In the genomic region with DNA sequence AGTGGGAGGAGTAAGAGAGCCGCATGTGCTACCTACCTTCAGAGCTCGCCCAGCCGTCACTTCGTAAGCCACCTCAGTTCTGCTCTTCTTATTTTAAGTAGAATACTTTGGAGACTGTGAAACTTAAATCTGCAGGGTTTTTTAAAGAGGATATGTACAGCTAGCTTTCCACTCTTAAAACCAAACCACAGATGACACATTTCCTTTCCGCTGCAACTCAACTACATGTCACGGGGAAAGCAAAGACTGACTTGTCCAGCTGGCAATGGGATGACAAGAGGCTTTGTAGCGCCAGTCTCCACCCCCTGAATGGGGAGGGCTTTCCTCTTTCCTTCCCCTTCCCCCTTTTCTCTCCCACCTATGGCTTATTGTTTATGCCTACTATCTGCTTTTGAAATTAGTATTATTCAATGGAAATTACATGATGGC, we compare ENCODE assay signal across 8 mouse cellular contexts. TPM values are rescaled to one million over a fixed set of nuclear protein-coding genes. Genes with fewer than 3 reads are reported as not detected.
A peak's percentile ranks its signal among the peaks of the same experiment; 100 is the strongest.
DNase-seq lines count a peak whose midpoint lies in the region.
"Had no signal": no experiment of that assay in that cellular context is flagged by ENCODE, and none has a peak within 500 bp of the region (broad histone marks: within the 10 kb centered on the region; RNA-seq: fewer than 3 reads in every experiment).

Gene Evi2 (minus strand): TSS at position 257 of the 429 bp plus-strand sequence.
Gene Evi2a (minus strand): TSS at position 277 of the 429 bp plus-strand sequence.

- no peaks in the 10 kb centered on the region for H3K4me1 ChIP-seq in hindbrain, embryonic 10.5 days (replicated peaks)

- 88% methylated on average over 7 of the region's 7 CpGs for WGBS in hindbrain, embryonic 10.5 days

- DNase-seq in 3134 (ENCODE audit: extremely low read depth, insufficient read length, low spot score) = peak; percentile 64
- DNase-seq in A20 (ENCODE audit: low read depth, low spot score) = peak; percentile 68
- DNase-seq in heart, adult 8-10 months (ENCODE audit: low spot score) = peak; percentile 65
- DNase-seq in lung, postnatal 10 days = peak; percentile 38
- DNase-seq in cerebellum, postnatal 36 days = no peak
- DNase-seq in hindbrain, embryonic 10.5 days (ENCODE audit: low spot score) = no peak
- no peak for DNase-seq in adrenal gland, postnatal 25 days

- H3K27me3 ChIP-seq in hindbrain, embryonic 10.5 days (ENCODE audit: insufficient read depth, poor library complexity, severe bottlenecking) = no peaks in the 10 kb centered on the region

- no peak within 1 kb of the TSS for H3K27ac ChIP-seq in hindbrain, embryonic 10.5 days

- no peaks in the 10 kb centered on the region for H3K9me3 ChIP-seq in hindbrain, embryonic 10.5 days

- H3K4me3 ChIP-seq in hindbrain, embryonic 10.5 days = no peak within 1 kb of the TSS

- peaks cover 51% of the 10 kb centered on the region for H3K36me3 ChIP-seq in hindbrain, embryonic 10.5 days

RNA-seq across cellular contexts. Expression of gene Evi2, which starts in this region (rescaled TPM):
- under 1 TPM in 2 of 4 experiments, not detected in 2; 0.11 to 0.12 TPM for total RNA-seq in heart, adult 8-10 months (2022)
- polyA plus RNA-seq in hindbrain, embryonic 10.5 days (2016; fragmentation: Nextera tagmentation; extraction: Ambion mirVana) = 0.95 and 1.1 TPM in 2 replicates
- total RNA-seq in adrenal gland, postnatal 25 days (2021) = not detected in 2 replicates
- total RNA-seq: left cerebral cortex, postnatal 36 days had no signal

RNA-seq across cellular contexts. Expression of gene Evi2a, which starts in this region (rescaled TPM):
- total RNA-seq in heart, adult 8-10 months (2022) = 1 to 10 TPM; 1.4 to 3.3 (median 1.6) TPM
- polyA plus RNA-seq in hindbrain, embryonic 10.5 days (2016; fragmentation: Nextera tagmentation; extraction: Ambion mirVana) = 2.4 and 3.1 TPM in 2 replicates
- total RNA-seq in adrenal gland, postnatal 25 days (2021) = 0.62 and 1.3 TPM in 2 replicates

Comparison
In these comparisons a context has a peak if more than half of its experiments do, and no peak if none do; other contexts are left out.
1. DNase-seq: peak in 3134 (single experiment), A20 (single experiment), heart, adult 8-10 months (single experiment) and lung, postnatal 10 days (single experiment); none in cerebellum, postnatal 36 days (0 of 2), hindbrain, embryonic 10.5 days (single experiment) and adrenal gland, postnatal 25 days (single experiment).